Mouse (Mus musculus) frontal cortex, postnatal 25 days (tissue): ENCODE results near the gene Nudt2.

Source experiments
- DNase-seq, 2 experiments: peaks; one replicate each; pipeline ENCODE4 v3.0.0; 2022; ENCODE audit warnings: low spot score in 2 of 2

Gene Nudt2

GRCm38 (mm10) chr4:41494378-41494777, 29.4 kb downstream of the Nudt2 start:
- DNase-seq = no peak

DNA sequence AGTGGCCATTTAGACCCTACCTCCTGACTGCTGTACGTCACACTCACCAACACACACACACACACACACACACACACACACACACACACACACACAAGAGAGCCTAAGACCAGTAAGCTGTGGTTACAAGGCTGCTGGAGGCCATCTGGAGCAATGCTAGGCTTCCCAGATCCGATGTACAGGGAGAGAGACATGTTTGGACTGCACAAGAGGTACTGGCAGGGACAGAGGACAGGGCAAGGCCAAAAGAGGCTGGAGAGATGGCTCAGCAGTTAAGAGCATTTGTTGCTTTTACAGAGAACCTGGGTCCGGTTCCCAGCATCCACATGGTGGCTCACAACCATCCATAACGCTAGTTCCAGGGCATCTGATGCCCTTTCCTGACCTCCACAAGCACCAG, 30.1 kb downstream of the Nudt2 start:
- DNase-seq = no peak

DNA sequence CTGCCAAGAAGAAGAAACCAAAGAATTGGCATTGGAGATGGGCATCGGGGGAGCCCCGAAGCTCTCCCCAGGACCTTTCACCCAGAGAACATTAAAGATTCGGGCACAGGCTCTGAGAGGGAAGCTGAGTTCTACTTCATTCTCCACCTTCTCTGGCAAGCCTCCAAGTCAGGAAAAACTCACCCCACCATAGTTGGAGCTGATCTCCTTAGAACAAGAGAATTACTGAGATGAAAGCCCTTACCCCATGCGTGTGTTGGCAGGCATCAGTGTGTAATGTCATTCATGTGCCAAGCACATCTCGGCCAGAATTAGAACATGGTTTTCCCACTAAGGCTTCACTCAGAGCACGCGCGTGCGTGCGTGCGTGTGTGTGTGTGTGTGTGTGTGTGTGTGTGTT, 30.9 kb downstream of the Nudt2 start:
- no peak for DNase-seq

DNA sequence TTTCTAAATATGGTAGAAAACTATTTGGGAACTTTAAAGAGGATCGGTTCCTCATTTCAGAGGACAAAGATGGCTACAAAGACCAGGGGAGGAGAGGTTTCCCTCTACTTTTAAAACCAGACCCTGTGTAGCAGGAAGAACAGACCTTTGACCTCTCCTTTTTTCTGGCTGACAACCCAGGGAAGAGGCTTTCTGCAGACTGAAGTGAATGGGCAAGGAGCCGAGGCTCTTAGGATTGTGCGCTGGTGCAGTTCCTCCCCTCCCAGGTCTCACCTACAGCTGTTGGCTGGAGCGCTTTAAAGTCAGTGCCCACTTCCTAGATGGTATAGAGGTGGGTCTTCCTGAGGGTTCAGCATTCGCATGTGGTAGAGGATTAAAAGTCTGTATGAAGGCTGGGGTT, 32.1 kb downstream of the Nudt2 start:
- no peak for DNase-seq

DNA sequence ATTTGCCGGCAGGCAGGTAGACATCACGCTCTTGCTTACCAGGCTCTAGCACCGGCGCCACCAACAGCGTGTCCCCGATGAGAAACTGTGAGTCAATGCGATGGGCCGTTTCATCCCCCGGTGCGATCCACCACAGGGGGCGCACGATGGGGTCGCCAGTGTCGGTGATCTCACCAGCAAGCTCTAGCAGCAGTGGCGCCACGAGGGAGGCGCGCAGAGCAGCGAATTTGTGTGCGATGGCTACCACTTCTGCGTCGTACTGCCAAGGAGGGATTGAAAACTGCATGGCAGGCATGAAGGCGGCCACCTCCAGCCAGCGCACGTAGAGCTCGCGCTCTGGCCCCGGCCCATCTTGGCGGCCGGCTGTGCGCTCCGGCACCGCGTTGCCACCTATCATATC, 32.6 kb downstream of the Nudt2 start:
- no peak for DNase-seq

DNA sequence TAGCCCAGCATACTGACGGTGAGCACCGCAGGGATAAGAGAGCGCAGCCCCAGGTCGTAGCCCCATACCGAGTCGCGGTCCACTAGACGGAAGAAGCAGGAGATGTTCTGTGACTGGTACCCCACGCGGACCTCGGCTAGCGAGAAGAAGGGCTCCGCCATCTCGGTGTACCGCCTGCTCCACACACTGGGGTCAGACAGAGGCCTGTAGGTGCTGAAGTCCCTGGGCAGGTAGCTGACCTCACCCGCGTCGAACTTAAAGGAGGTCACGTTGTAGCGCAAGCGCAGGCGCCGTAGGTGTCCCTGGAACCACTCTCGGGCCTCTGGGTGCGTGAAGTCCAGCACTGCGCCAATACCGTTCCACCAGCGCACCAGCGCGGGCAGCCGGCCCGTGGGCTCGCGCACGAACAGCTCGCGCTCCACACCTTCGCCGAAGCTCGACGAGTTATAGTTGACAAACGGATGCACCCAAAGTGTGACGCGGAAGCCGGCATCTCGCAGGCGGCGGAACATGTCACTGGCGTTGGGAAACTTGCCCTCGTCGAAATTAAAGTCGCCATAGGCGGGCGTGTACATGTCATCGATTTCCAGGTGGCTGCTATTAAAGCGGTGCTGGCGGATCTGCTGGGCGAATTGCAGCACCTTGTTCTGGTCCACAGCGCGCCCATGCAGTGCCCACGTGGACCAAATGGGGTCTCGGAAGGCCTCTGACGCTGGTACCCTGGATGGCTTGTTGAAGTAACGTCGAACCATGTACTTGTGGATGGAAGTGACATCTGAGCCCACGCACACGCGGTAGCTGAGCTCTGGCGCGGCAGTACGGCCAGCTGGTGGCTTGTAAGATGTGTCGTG, 33.3 kb downstream of the Nudt2 start:
- no peak for DNase-seq

- no peak for DNase-seq
Measured at GRCm38 (mm10) chr4:41498921-41499391, 34.0 kb downstream of the Nudt2 start.

GRCm38 (mm10) chr4:41499619-41500018, 34.7 kb downstream of the Nudt2 start:
- no peak for DNase-seq

DNA sequence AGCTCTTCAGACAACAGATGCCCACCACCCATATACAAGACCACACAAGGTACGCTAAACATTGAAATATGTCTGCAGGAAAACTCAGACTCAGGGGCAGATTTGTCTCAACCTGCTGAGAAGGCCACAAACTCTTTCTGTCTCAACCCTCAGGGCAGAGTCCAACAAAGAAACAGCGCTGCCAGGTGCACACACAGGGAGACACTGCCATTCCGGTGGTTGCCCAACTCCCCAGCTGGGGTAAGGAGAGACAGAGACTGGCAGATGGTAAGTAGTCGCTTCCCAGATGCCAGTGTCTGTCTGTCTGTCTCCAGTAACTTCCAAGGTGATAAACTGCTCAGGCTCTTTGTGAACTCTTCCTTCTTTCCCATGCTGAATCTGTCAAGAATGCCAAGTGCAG, 35.8 kb downstream of the Nudt2 start:
- DNase-seq = no peak

DNA sequence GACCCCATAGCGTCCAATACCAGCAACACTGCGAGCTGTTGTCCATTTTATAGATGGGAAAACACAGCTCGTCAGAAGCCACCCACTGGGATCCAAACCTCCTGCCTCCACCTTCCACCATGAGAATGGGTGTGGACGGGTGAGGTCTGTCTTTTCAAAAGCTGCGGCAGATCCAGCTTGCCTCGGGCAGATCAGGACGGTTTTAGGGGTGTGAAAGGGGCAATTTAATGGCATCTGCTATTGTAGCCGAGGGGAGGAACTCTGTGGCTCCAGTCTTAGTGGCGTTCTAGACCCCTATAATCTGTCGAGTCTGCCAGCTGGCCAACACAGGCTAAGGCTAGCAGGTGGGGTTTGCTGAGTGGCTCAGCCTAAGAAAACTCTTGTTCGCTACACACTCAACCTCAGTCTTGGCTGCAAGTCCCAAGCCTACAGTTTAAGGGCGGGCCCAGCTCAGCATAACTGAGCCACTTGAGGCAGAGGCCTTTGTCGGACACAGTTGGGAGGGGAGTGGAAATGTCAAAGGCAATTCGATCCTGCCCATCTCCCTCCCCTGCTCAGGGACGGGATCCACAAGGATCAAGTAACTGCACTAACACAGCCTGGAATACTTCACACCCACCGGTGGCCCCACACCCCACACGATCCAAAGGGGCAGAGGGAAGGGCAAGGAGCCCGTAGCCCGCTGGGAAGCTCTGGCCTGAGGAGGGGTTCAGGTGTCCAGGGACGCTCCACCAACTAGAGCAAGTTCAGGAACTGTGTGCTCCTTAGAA, 37.4 kb downstream of the Nudt2 start:
- no peak for DNase-seq

GRCm38 (mm10) chr4:41502986-41503412, 38.0 kb downstream of the Nudt2 start, which contains the start of gene AI464131:
Gene AI464131, minus strand, starts transcription at chr4:41503076.
- peak; percentile 86 to 88 for DNase-seq

DNA sequence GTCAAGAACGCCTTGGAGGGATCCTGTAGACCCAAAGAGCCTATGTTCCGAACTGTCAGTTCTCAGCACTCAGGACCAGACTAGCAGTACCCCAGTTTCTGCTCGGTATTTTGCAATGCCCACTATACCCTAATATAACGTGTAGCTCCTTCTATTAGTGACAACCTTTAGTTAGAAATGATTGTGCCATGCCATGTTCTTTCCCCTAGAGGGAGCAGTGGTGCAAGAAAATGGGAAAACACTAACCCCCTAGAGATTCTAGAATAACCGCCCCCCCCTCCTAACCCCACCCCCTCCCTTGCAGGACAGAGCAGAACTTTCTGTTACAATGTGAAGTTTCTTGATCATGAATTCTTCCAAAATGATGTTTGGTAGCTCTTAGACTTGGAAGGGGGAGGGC, 39.4 kb downstream of the Nudt2 start:
- no peak for DNase-seq

- DNase-seq = no peak
Measured at GRCm38 (mm10) chr4:41505131-41505551, 40.2 kb downstream of the Nudt2 start.

GRCm38 (mm10) chr4:41506156-41506555, 41.2 kb downstream of the Nudt2 start:
- no peak for DNase-seq

DNA sequence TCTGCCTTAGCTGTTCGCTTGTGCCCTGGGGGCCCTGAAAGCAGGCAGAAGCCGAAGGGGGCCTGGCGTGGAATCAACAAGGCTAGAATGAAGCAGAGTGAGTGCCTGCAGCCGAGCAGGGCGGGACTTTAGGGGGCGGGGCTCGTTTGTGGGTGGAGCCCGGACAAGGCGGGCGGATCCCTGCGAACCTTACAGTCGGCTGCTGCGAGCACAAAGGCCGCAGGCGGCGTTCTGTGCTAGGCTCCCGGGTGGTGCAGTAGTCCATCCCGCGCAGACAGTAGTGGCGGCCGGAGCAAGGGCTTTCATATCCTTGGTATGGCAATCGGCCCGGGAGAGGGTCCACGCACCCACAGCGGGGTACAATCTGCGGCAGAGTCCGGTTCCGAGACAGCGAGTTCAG, 42.0 kb downstream of the Nudt2 start:
- DNase-seq = peak; percentile 70 to 72

DNA sequence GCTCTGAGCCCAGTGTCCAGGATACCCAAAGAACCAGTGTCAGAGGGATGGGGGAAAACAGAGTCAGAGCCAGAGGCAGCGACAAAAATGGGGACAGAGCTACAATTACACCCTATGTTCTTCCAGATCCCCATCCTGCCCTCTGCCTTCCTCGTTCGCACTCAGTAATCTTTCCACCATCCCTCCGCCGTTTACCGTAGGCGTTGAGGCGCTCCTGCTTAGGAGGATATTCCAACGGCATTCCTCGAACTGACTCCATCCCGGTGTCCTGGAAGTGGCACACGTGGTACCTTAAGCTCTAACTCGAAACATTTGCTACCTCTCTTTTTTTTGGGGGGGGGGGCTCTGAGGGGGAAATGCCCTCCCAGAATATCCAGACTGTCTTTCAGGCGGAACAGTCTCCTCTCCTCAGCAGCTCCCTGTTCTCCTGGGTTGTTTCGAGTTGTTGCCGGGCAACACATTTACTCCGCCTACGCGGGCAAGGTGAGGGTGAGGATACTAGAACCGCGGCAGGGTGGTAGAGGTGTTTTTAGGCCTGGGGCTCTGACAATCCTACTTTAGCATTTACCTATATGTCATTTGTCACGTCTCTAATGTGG, 42.5 kb downstream of the Nudt2 start:
- DNase-seq = no peak

DNA sequence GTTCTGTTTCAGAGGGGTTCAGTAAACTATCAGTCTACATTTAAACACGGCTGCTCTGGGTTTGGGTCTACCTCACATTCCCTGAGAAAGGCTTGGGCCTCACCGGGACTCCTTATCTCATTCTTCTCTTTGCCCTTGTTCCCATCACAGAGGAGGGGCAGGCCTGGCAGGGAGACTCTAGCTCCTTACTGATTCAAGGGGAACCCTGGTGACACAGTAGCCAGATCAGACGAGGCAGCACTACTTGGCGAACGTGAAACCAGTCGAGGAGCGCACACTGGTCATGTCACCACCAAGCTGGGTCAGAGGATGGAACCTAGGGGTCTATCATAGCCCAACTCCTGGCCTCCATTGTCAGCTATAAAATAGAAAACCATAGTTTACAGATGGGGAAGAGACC, 43.0 kb downstream of the Nudt2 start:
- DNase-seq = no peak

GRCm38 (mm10) chr4:41513309-41513708, 48.4 kb downstream of the Nudt2 start:
- DNase-seq = no peak

DNA sequence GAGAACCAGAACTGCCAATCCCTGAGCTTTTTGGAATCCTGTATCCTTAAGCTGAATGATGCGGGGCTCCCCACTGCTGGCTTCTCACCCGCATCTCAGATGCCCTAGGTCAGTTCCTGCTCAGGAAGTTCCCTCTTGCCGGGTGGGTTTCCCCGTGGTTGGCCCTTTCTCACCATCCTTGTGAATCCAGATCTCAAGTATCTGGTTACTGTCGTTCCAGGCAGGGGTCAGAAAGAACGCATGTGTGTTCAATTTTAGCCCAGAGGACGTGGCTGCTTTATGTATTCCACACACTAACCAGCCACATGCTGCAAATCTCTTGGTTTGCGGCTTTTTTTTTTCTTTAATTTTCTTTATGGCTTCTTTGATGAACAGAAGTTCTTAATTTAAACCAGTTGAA, 48.8 kb downstream of the Nudt2 start:
- DNase-seq = no peak

- no peak for DNase-seq
Measured at GRCm38 (mm10) chr4:41517233-41517632, 52.3 kb downstream of the Nudt2 start, which contains the start of gene 1110017D15Rik. Gene 1110017D15Rik, minus strand, starts transcription at chr4:41517333.

- no peak for DNase-seq
Measured at GRCm38 (mm10) chr4:41518349-41518748, 53.4 kb downstream of the Nudt2 start.

DNA sequence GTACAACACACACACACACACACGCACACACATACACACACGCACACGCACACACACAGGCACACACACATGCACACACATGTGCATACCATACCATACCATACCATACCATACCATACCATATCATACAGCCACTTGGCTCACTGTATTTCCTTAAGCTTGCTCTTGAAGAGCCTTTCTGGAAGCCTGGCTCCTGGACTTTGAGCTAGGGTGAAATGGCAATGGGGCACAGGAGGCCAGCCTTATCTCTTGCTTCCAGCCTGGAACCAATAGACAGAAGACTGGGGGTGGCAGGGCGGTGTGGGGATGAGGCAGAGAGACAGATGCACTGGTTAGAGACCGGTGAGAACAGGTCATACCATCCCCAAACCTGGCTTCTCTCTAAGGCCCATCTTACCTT, 54.2 kb downstream of the Nudt2 start:
- DNase-seq = no peak
